19 mouse cellular contexts compared by ENCODE assay signal in the genomic region with DNA sequence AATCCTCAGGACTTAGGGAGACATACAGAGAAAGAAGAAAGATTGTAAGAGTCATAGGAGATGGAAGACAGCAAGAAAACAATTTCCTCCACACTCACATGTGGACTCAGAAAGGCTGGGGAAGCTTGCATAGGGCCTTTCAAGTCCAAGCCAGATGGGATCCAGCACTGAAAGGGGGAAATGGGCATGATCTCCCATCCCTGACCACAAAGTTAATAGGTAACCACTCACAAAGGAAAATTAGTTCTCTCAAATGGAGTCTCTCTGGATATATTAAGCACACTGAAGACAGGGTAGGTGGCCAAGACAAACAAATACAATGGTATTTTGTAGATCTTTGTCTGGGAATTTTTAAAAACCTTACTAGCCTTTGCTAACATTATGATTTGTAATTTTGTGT. TPM values are rescaled to one million over a fixed set of nuclear protein-coding genes. Genes with fewer than 3 reads are reported as not detected.
DNase-seq lines count a peak whose midpoint lies in the region; ATAC-seq and TF ChIP-seq lines count a peak whose summit lies in the region.
"Had no signal": no experiment of that assay in that cellular context is flagged by ENCODE, and none has a peak within 500 bp of the region (broad histone marks: within the 10 kb centered on the region; RNA-seq: fewer than 3 reads in every experiment).

No protein-coding gene starts in this region.

- no peaks in the 10 kb centered on the region for H3K9me3 ChIP-seq in liver, embryonic 12.5 days (replicated peaks)
- H3K9me3 ChIP-seq: forebrain, embryonic 10.5 days; forebrain, embryonic 13.5 days; hindbrain, embryonic 12.5 days; hindbrain, embryonic 15.5 days had no signal

- DNase-seq in kidney, adult 11 months: peak; percentile 15
- DNase-seq in kidney, postnatal 14 days: no peak
- DNase-seq in kidney, adult 9 months: peak; percentile 53
- DNase-seq in kidney, postnatal 10 days: no peak
- peak; percentile 62 for DNase-seq in Patski (ENCODE audit: low read depth, low spot score)
- DNase-seq: adrenal gland, postnatal 10 days; cerebellum, adult 18-20 months; cerebellum, adult 9-10 months; cerebellum, postnatal 14 days; gastrocnemius, postnatal 10 days; gastrocnemius, postnatal 36 days; heart, adult 2 months had no signal

- H3K27ac ChIP-seq in liver, embryonic 12.5 days: no peak overlapping the region
- H3K27ac ChIP-seq: forebrain, embryonic 10.5 days; forebrain, embryonic 13.5 days; heart, adult 2 months; hindbrain, embryonic 12.5 days; hindbrain, embryonic 15.5 days had no signal

- CTCF ChIA-PET in Patski (lab: Charles Lee): no interaction called here

- POLR2A ChIA-PET in Patski (lab: Charles Lee): no interaction called here

- H3K4me1 ChIP-seq in liver, embryonic 12.5 days: peaks cover 8% of the 10 kb centered on the region; the same call in 1 of the 2 replicates
- H3K4me1 ChIP-seq: forebrain, embryonic 10.5 days; forebrain, embryonic 13.5 days; hindbrain, embryonic 12.5 days had no signal

- no peak for TF ChIP-seq CTCF in Patski (IDR thresholded peaks at IDR 0.05)

- no peak overlapping the region for H3K9ac ChIP-seq in liver, embryonic 12.5 days
- H3K9ac ChIP-seq: forebrain, embryonic 13.5 days; hindbrain, embryonic 12.5 days; hindbrain, embryonic 15.5 days had no signal

- peaks cover 35% of the 10 kb centered on the region for H3K36me3 ChIP-seq in liver, embryonic 12.5 days

- in situ Hi-C loops in Patski (cut with MboI; ENCODE audit: low pct_unique_long_range_greater_than_20kb): no loop called here

- no peak overlapping the region for H3K4me3 ChIP-seq in liver, embryonic 12.5 days
- H3K4me3 ChIP-seq: forebrain, embryonic 10.5 days; forebrain, embryonic 13.5 days; heart, adult 2 months; hindbrain, embryonic 12.5 days; hindbrain, embryonic 15.5 days had no signal

- no peak overlapping the region for H3K4me2 ChIP-seq in liver, embryonic 12.5 days
- H3K4me2 ChIP-seq: forebrain, embryonic 13.5 days; heart, embryonic 11.5 days; hindbrain, embryonic 12.5 days; hindbrain, embryonic 15.5 days had no signal

- peaks cover 19% of the 10 kb centered on the region for H3K27me3 ChIP-seq in Patski
- H3K27me3 ChIP-seq in liver, embryonic 12.5 days (replicated peaks): no peaks in the 10 kb centered on the region
- H3K27me3 ChIP-seq: forebrain, embryonic 13.5 days; hindbrain, embryonic 12.5 days; hindbrain, embryonic 15.5 days had no signal

- ATAC-seq in Patski: peak; percentile 93
- ATAC-seq in liver, embryonic 12.5 days: no peak
- ATAC-seq: forebrain, embryonic 13.5 days; forebrain, embryonic 16.5 days had no signal

RNA-seq across cellular contexts. Expression of gene Pfkfb1, which starts 6.1 kb away (rescaled TPM):
- polyA plus RNA-seq in Patski (2021): 4.3 TPM
- 6.9 and 7.1 TPM in 2 replicates for polyA plus RNA-seq in liver, embryonic 12.5 days (2016; fragmentation: Nextera tagmentation; extraction: Ambion mirVana)

RNA-seq across cellular contexts. Expression of gene Apex2, which starts 7.7 kb away (rescaled TPM):
- polyA plus RNA-seq in Patski (2021): 12.3 TPM
- polyA plus RNA-seq in liver, embryonic 12.5 days (2016; fragmentation: Nextera tagmentation; extraction: Ambion mirVana): 13.3 and 14.4 TPM in 2 replicates

RNA-seq across cellular contexts. Expression of gene Alas2, which starts 34.7 kb away (rescaled TPM):
- 0.47 TPM for polyA plus RNA-seq in Patski (2021)
- polyA plus RNA-seq in liver, embryonic 12.5 days (2016; fragmentation: Nextera tagmentation; extraction: Ambion mirVana): 776 and 813 TPM in 2 replicates

Comparison
In these comparisons a context has a peak if more than half of its experiments do, and no peak if none do; other contexts are left out.
1. DNase-seq: peak in kidney, adult 11 months (single experiment), kidney, adult 9 months (single experiment) and Patski (single experiment); none in kidney, postnatal 14 days (single experiment) and kidney, postnatal 10 days (single experiment).
2. RNA of gene Alas2, which starts 34.7 kb away (polyA plus RNA-seq): 776 to 813 TPM in liver, embryonic 12.5 days; 0.47 TPM in Patski (single experiment); every median in the first group is over 100 times any median in the second.